Mouse (Mus musculus): ENCODE results near the gene Tmem209.

Tmem209 gene

GRCm38 (mm10) chr6:30462822-30463221 is 46.8 kb downstream of the Tmem209 start:
- in situ Hi-C loops (cut with MboI, MseI), result no loop called here

- in situ Hi-C loops (cut with MboI, MseI), result no loop called here
Measured at GRCm38 (mm10) chr6:30461755-30462344, 47.7 kb downstream of the Tmem209 start.

GRCm38 (mm10) chr6:30460750-30461446 is 48.7 kb downstream of the Tmem209 start:
- in situ Hi-C loops (cut with MboI, MseI), result no loop called here

GRCm38 (mm10) chr6:30459811-30460749 is 49.5 kb downstream of the Tmem209 start:
- in situ Hi-C loops (cut with MboI, MseI), result loop anchor here (5.0 kb wide), 1 partner anchor 48 kb away; no protein-coding TSS in a partner anchor

- in situ Hi-C loops (cut with MboI, MseI), result loop anchor here (5.0 kb wide), 1 partner anchor 47 kb away; no protein-coding TSS in a partner anchor
Measured at GRCm38 (mm10) chr6:30459056-30459747, 50.4 kb downstream of the Tmem209 start.

GRCm38 (mm10) chr6:30458626-30459025 is 51.0 kb downstream of the Tmem209 start:
- in situ Hi-C loops (cut with MboI, MseI), result loop anchor here (5.0 kb wide), 1 partner anchor 46 kb away; no protein-coding TSS in a partner anchor

GRCm38 (mm10) chr6:30456991-30457390 is 52.6 kb downstream of the Tmem209 start:
- in situ Hi-C loops (cut with MboI, MseI), result loop anchor here (5.0 kb wide), 1 partner anchor 45 kb away; no protein-coding TSS in a partner anchor

GRCm38 (mm10) chr6:30439576-30439975 is 70.0 kb downstream of the Tmem209 start:
- in situ Hi-C loops (cut with MboI, MseI), result loop anchor here (5.0 to 10.0 kb wide), 2 partner anchors 363 to 395 kb away; no protein-coding TSS in a partner anchor

GRCm38 (mm10) chr6:30437054-30437453 is 72.5 kb downstream of the Tmem209 start:
- in situ Hi-C loops (cut with MboI, MseI), result loop anchor here (5.0 to 10.0 kb wide), 2 partner anchors 365 to 398 kb away; no protein-coding TSS in a partner anchor

- in situ Hi-C loops (cut with MboI, MseI), result loop anchor here (5.0 to 10.0 kb wide), 2 partner anchors 366 to 398 kb away; no protein-coding TSS in a partner anchor
Measured at GRCm38 (mm10) chr6:30436476-30436875, 73.1 kb downstream of the Tmem209 start.

- in situ Hi-C loops (cut with MboI, MseI), result loop anchor here (10.0 kb wide), 1 partner anchor 402 kb away; no protein-coding TSS in a partner anchor
Measured at GRCm38 (mm10) chr6:30432461-30433192, 77.0 kb downstream of the Tmem209 start.

Measured in T-helper 1 cell (primary cell).